Mouse (Mus musculus) liver, postnatal 0 days (tissue): ENCODE data around the gene Ankrd44. TPM values are rescaled to one million over a fixed set of nuclear protein-coding genes. Genes with fewer than 3 reads are reported as not detected.

Experiments used
- ATAC-seq: fragments of 200-750 bp; cut with Nextera tagmentation; 2 replicates; pipeline ENCODE4 v1.8.0; 2017; ENCODE audit warnings: mild to moderate bottlenecking, moderate library complexity
- DNase-seq: peaks from one replicate; pipeline ENCODE4 v3.0.0-alpha.2; 2016
- H3K27ac ChIP-seq: fragments of 300-500 bp; sonication (generic); 2 replicates; pipeline ENCODE4 v1.5.1; 2014; ENCODE audit warnings: antibody characterized with exemption, moderate library complexity, mild to moderate bottlenecking, low read depth
- H3K27me3 ChIP-seq: fragments of 300-500 bp; sonication (generic); 2 replicates; pipeline ENCODE4 v1.6.1; 2014; ENCODE audit warnings: low read length, control low read depth, mixed read lengths; ENCODE audit not compliant: insufficient read depth
- H3K36me3 ChIP-seq: fragments of 300-500 bp; sonication (generic); replicated peaks from 2 replicates; pipeline ENCODE4 v1.6.1; 2014; ENCODE audit warnings: mild to moderate bottlenecking, control low read depth, low read length, moderate library complexity, mixed read lengths; ENCODE audit not compliant: insufficient read depth
- H3K4me1 ChIP-seq: fragments of 300-500 bp; sonication (generic); 2 replicates; pipeline ENCODE4 v1.6.1; 2014; ENCODE audit warnings: antibody characterized with exemption, mild to moderate bottlenecking, control low read depth; ENCODE audit not compliant: insufficient read depth
- H3K4me2 ChIP-seq: fragments of 300-500 bp; sonication (generic); 2 replicates; pipeline ENCODE4 v1.6.1; 2014; ENCODE audit warnings: low read depth, mild to moderate bottlenecking, low read length, moderate library complexity, mixed read lengths
- H3K4me3 ChIP-seq: fragments of 300-500 bp; sonication (generic); 2 replicates; pipeline ENCODE4 v1.5.1; 2014; ENCODE audit warnings: low read depth, low read length
- H3K9ac ChIP-seq: fragments of 300-500 bp; sonication (generic); replicated peaks from 2 replicates; pipeline ENCODE4 v1.6.1; 2014; ENCODE audit warnings: mild to moderate bottlenecking, moderate library complexity
- H3K9me3 ChIP-seq: fragments of 300-500 bp; sonication (generic); 2 replicates; pipeline ENCODE4 v1.6.1; 2016; ENCODE audit warnings: mild to moderate bottlenecking, control low read depth, low read length, mixed read lengths
- CTCF ChIP-seq: sonication (generic); IDR thresholded peaks from 2 replicates; pipeline ENCODE4 v1.5.1; 2016; ENCODE audit warnings: antibody characterized with exemption, low read depth
- EP300 ChIP-seq: IDR thresholded peaks from 2 replicates; pipeline ENCODE4 v1.6.1; 2016; ENCODE audit warnings: antibody characterized with exemption, low read depth, mild to moderate bottlenecking
- WGBS: fragments of 180-500 bp; shearing (Covaris S2); extraction: QIAGEN DNeasy Blood & Tissue Kit; methylation state at CpG from one replicate; pipeline ENCODE4 v1.1.7; 2014; ENCODE audit not compliant: insufficient replicate concordance; 5-methylcytosine and 5-hydroxymethylcytosine counted together
- polyA plus RNA-seq: library from polyadenylated mRNA; unstranded; fragments of >200 nt; fragmentation: Nextera tagmentation; extraction: Ambion mirVana; gene quantifications from 2 replicates; pipeline ENCODE4 v1.2.1, GENCODE M21; 2015

The Ankrd44 gene
- polyA plus RNA-seq, result 4.0 and 4.7 TPM in 2 replicates

- WGBS, result 1% methylated on average over 83 of the region's 94 CpGs
Measured at GRCm38 (mm10) chr1:54925971-54926771, at the start of gene Ankrd44. TSS of gene Ankrd44 (minus strand) at chr1:54926387.

GRCm38 (mm10) chr1:54971687-54972404, 45.7 kb upstream of the Ankrd44 start:
- DNase-seq, result no peak
- H3K4me2 ChIP-seq, result no peak overlapping the region
- no peak overlapping the region for H3K4me3 ChIP-seq
- TF ChIP-seq EP300 (no peak), CTCF (no peak)
- H3K9ac ChIP-seq, result no peak overlapping the region
- no peaks in the 10 kb centered on the region for H3K9me3 ChIP-seq
- ATAC-seq, result no peak
- H3K27ac ChIP-seq, result no peak overlapping the region
- H3K36me3 ChIP-seq, result no peaks in the 10 kb centered on the region
- H3K4me1 ChIP-seq, result no peaks in the 10 kb centered on the region
- H3K27me3 ChIP-seq, result no peaks in the 10 kb centered on the region
- 75% methylated on average over 5 of the region's 5 CpGs for WGBS

More at GRCm38 (mm10) chr1:54925971-54926771, at the start of gene Ankrd44:
- peak; percentile 94 for ATAC-seq
- peak; percentile 83 for DNase-seq
- Histone ChIP-seq H3K4me3 (peak within 1 kb of the TSS; percentile 92), H3K9me3 (no peaks in the 10 kb centered on the region), H3K4me2 (peak within 1 kb of the TSS; percentile 83), H3K36me3 (no peaks in the 10 kb centered on the region), H3K9ac (peak within 1 kb of the TSS; percentile 79), H3K4me1 (peaks cover 11% of the 10 kb centered on the region), H3K27me3 (peaks cover 9% of the 10 kb centered on the region; the same call in 1 of the 2 replicates), H3K27ac (peak within 1 kb of the TSS; percentile 82)
- no peak for TF ChIP-seq EP300
- peak; percentile 35 for TF ChIP-seq CTCF

GRCm38 (mm10) chr1:54966858-54967257, 40.7 kb upstream of the Ankrd44 start:
- Histone ChIP-seq H3K9ac (no peak overlapping the region), H3K4me2 (no peak overlapping the region), H3K4me1 (no peaks in the 10 kb centered on the region), H3K36me3 (no peaks in the 10 kb centered on the region), H3K27ac (no peak overlapping the region), H3K9me3 (no peaks in the 10 kb centered on the region), H3K27me3 (no peaks in the 10 kb centered on the region), H3K4me3 (no peak overlapping the region)
- TF ChIP-seq CTCF (no peak), EP300 (no peak)
- ATAC-seq (peak; percentile 79), DNase-seq (peak; percentile 26)
- 85% methylated on average over 3 of the region's 3 CpGs for WGBS

GRCm38 (mm10) chr1:54965159-54965995, 39.2 kb upstream of the Ankrd44 start:
- Histone ChIP-seq H3K4me3 (no peak overlapping the region), H3K4me1 (no peaks in the 10 kb centered on the region), H3K27me3 (no peaks in the 10 kb centered on the region), H3K9me3 (no peaks in the 10 kb centered on the region), H3K4me2 (no peak overlapping the region), H3K9ac (no peak overlapping the region), H3K27ac (no peak overlapping the region), H3K36me3 (no peaks in the 10 kb centered on the region)
- no peak for DNase-seq
- no peak for ATAC-seq
- 76% methylated on average over 11 of the region's 11 CpGs for WGBS
- TF ChIP-seq EP300, result no peak

- Histone ChIP-seq H3K36me3 (no peaks in the 10 kb centered on the region), H3K9ac (no peak overlapping the region), H3K9me3 (no peaks in the 10 kb centered on the region), H3K4me1 (no peaks in the 10 kb centered on the region), H3K4me2 (no peak overlapping the region), H3K27ac (no peak overlapping the region), H3K4me3 (no peak overlapping the region), H3K27me3 (no peaks in the 10 kb centered on the region)
- 86% methylated on average over 9 of the region's 9 CpGs for WGBS
- ATAC-seq (no peak), DNase-seq (no peak)
- TF ChIP-seq CTCF, result no peak
- no peak for TF ChIP-seq EP300
Measured at GRCm38 (mm10) chr1:54961724-54962123, 35.5 kb upstream of the Ankrd44 start.
